ENCODE assay signal across 18 mouse cellular contexts in the genomic region with DNA sequence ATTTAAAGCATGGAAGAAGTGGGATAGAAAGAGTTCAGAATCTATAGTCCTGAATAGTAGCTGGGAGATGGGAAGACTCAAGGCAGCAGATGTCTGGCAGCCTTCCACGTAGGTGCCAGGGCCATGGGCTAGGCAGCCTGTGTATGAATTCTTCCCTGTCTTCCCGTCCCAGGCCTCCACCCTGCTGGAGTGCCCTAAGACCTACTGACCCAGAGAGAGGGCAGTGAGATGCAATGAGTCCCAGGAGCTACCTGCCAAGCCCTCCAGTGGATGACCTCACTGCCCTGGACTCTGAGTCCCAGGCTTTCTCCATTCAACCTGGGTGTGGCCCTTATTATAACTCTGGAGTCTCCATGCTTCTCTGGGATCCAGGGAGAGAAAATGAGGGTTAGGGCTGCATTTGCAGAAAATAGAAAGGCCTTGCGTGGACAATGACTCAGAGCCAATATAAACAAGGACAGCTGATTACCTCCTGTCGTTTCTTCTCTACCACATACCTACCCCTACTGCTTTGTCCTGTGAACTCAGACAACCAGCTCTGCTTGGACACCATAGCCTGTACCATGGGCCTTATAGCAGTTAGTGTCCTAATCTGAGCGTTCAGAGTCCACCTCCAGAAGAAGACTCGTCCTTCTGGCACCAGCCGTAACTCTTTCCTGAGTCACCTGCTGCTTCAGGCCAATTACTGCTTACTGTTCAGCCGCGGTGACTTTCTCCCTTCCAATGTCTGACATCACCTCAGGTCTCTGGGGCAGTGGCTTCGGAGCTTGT.
DNase-seq lines count a peak whose midpoint lies in the region; TF ChIP-seq lines count a peak whose summit lies in the region.
"Had no signal": no experiment of that assay in that cellular context is flagged by ENCODE, and none has a peak within 500 bp of the region (broad histone marks: within the 10 kb centered on the region; RNA-seq: fewer than 3 reads in every experiment).

No protein-coding gene starts in this region.

- peak; percentile 14 to 66 for DNase-seq in adrenal gland, adult (ENCODE audit: inconsistent age in 2 of 2, low spot score in 1 of 2)
- no peak for DNase-seq in adrenal gland, adult 8-10 months
- DNase-seq in kidney, adult 2 months: peak; percentile 13
- DNase-seq in kidney, adult 18-20 months: no peak
- peak; percentile 18 for DNase-seq in 3134 (ENCODE audit: extremely low read depth, insufficient read length, low spot score)
- peak; percentile 67 for DNase-seq in large intestine, adult 2 months (ENCODE audit: low read depth, low spot score)
- DNase-seq in natural killer cell, adult 2 months (ENCODE audit: low spot score in 2 of 2): no peak
- DNase-seq in retina, embryonic 14.5 days (ENCODE audit: low spot score): no peak
- DNase-seq: cerebellum, adult 11 months; kidney, postnatal 14 days; lung, adult 2 months; retina, postnatal 1 day had no signal

- WGBS in kidney, adult 2 months: 68% methylated on average over 10 of the region's 10 CpGs
- WGBS in large intestine, adult 2 months: 36% methylated on average over 10 of the region's 10 CpGs

- TF ChIP-seq POLR2A in kidney, adult 2 months (IDR thresholded peaks at IDR 0.05; ENCODE audit: low read depth, low read length): no peak

- no peaks in the 10 kb centered on the region for H3K36me3 ChIP-seq in kidney, adult 2 months (ENCODE audit: control insufficient read depth, insufficient read depth, low read length)
- H3K36me3 ChIP-seq: embryonic facial prominence, embryonic 10.5 days; midbrain, embryonic 12.5 days had no signal

- H3K27me3 ChIP-seq in kidney, adult 2 months (replicated peaks; ENCODE audit: control insufficient read depth, insufficient read depth, low read length): no peaks in the 10 kb centered on the region
- H3K27me3 ChIP-seq: CH12.LX; forebrain, embryonic 13.5 days; midbrain, embryonic 12.5 days had no signal

- no peak overlapping the region for H3K4me3 ChIP-seq in kidney, adult 2 months (ENCODE audit: insufficient read depth, low read depth, low read length)
- H3K4me3 ChIP-seq: embryonic facial prominence, embryonic 10.5 days; forebrain, embryonic 13.5 days; midbrain, embryonic 12.5 days had no signal

- H3K27ac ChIP-seq in kidney, adult 2 months (ENCODE audit: insufficient read depth, low read depth, low read length): no peak overlapping the region
- H3K27ac ChIP-seq: embryonic facial prominence, embryonic 10.5 days; forebrain, embryonic 13.5 days; hindbrain, postnatal 0 days; macrophage; midbrain, embryonic 12.5 days had no signal

- no peak for TF ChIP-seq CTCF in kidney, adult 2 months (conservative IDR thresholded peaks at IDR 0.05; ENCODE audit: insufficient read depth, insufficient read length, low read depth, low read length)

- H3K4me1 ChIP-seq in kidney, adult 2 months (ENCODE audit: control insufficient read depth, insufficient read depth, low read length): no peaks in the 10 kb centered on the region

Comparison
In these comparisons a context has a peak if more than half of its experiments do, and no peak if none do; other contexts are left out.
1. DNase-seq: peak in adrenal gland, adult (2 of 2), kidney, adult 2 months (single experiment), 3134 (single experiment) and large intestine, adult 2 months (single experiment); none in adrenal gland, adult 8-10 months (single experiment), kidney, adult 18-20 months (single experiment), natural killer cell, adult 2 months (0 of 2) and retina, embryonic 14.5 days (single experiment).